Mouse (Mus musculus) cerebellum, adult 9-10 months (tissue): ENCODE measurements around the gene 2610001J05Rik.
"Not testable (repeated sequence)": the region's sequence is repeated elsewhere in the genome, so short reads cannot be mapped to it uniquely, and the experiment has no call there.

Source experiments
- DNase-seq: peaks from one replicate; pipeline ENCODE4 v3.0.0; 2022

Gene 2610001J05Rik

DNA sequence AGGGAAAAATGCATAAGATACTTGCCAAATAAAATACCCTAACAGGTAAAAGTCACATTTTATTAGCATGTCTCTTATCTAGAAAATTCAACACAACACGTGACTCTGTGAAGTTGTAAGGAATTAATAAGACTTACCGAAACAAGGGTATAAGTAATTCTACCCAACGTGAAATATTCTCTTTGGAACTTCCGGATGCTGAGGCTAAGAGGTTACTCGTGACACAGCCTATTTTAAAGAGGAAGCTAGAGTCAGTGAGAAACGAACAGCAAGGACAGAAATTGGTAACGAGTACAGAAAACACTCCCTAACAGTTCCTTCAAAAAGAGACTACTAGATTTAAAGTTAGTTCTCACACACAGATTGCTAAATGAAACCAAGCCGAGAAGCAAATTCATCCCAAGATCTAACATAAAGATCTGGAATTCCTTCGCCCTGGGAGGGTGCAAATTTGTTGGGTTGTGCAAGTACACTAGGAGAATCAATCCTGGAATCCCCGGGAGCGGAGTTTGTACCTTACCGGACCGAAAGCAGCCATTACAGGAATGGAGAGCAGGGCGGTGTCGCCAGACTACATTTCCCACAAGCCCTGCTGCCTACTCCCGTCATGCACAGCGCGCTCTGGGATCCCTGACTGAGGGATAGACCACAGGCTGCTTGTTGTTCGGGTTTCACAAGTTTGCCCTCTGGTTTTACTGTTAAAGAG lies at the start of gene 2610001J05Rik:
Gene 2610001J05Rik, minus strand, starts transcription at position 600 of the 706 bp plus-strand sequence.
- DNase-seq: peak; percentile 93

DNA sequence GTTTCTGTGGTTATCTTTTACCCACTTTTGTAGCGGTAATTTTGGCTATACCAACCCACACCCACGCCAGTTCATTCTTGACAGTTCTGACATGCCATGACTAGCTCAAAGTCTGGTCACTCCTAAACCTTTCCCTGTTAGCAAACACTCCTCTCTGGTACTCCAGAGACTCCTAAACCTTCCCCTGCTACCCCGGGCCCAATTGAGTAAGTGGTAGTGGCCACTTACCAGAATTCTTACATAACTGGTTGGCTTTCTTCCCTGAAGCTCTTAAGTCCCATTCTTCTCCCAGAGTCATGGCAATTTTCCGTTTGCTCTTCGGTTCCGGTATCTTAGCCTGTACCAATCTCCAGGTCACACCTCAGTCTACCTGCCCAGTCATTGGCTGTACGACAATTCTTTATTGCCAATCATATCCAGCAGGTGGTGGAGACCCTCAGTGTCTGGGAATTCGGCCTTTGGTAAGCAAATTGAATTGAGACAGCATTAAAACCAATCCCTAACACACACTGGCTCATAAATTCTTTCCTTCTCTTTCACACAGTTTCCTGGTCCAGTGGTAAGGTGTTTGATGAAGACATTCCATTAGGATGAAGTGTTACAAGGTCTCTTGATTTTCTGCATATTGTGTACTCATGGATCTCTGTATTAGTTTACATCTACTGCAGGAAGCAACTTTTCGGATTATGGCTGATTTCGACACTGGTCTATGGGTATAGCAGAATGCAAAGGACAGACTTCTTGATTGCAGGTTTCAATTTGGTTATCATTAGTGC lies 38.6 kb upstream of the 2610001J05Rik start:
- no peak for DNase-seq

DNA sequence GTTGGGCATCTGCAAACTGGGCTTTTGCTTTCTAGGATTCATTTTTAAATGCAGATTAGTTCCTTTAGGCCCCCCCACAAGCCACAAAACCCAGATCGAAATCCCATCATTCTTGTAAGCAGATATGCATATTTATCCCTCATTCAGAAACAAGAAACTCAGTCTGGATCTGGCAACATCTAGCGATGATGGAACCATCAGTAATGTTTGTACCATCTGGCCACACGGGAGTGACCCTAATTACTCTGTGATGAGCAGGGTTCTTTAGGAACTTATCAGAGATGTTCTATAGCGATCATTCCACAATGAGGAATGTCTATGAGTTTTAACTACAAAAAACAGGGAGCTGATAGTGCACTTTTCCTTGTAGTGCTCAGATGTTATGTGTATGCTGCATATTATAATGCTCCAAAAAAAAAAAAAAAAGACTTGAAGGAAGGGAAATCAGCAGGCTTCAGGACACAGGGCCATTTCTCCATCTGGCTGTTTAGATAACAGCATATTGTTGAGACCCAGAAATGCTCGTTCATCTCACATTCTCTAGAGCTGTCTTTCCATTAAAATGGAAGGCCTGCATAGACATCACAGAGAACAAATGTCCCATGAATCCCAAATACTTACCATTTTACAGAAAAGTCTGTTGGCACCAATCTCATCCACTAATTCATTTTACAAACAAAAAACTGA lies 31.8 kb upstream of the 2610001J05Rik start:
- peak; percentile 80 for DNase-seq

DNA sequence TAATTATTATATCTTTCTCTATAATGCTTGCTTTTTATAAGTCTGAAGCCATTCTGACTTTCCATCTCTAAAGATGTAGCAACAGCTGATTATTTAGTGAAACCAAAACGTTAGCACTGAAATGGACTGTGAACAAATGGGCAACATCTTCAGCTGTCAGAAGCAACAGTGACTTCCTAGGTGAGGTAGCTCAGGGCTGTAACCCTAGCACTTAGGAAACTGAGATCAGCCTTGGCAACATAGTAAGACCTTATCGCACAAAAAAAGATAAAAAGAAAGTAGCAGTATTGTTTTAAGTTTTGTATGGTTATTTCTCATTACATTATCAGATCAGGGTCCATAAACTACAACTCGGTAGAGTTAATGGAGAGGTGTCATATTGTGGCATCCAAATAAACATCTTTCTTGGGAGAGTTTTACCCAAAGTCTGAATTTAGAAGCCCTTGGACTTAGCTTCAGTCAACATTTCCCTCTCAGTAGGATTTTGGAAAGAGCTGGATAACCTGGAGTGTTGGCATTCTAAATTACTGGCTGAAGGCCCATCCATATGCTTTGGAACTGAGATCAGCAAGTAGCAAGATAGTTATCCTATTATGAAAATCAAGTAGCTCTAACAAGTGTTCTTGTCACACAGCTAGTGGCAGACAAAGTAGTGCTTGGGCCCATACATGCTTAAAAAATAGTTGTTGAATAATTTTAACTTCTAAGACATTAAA lies 13.7 kb upstream of the 2610001J05Rik start:
- DNase-seq: peak; percentile 97

DNA sequence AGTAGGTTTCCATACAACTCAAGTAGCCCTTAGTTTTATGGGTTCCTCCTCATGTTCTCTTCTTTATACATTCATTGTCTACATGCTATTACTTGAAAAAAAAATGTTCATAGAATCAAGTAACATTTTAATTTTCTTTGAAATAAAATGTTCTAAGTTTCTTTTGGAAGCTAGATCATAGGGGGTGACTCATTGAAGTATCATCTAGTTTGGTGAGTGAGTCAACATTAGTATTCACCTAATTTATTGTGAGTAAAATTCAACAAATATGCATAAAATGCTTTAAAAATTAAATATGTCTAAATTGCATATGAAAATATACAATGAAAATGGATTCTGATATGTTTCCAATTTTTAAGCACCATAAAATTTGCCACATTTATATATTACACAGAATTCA lies 11.6 kb upstream of the 2610001J05Rik start:
- DNase-seq: no peak

DNA sequence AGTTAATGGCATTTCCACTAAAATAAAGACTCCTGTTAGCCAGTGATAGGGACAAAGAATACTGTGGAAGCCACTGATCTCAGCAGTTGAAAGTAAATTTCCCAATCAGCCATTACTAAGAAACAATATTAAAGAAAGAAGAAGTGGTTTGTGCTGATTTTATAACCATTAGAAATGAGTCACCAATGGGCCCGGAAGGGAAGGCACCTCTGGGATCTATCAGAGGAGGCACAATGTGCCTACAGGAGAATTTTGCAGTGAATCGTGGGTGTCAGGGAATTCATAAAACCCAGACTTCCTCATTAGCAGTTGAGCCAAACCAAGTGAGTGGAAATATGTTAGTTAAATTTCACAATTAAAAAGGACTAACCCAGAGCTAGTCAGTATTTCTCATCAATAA lies 2.6 kb upstream of the 2610001J05Rik start:
- no peak for DNase-seq

DNA sequence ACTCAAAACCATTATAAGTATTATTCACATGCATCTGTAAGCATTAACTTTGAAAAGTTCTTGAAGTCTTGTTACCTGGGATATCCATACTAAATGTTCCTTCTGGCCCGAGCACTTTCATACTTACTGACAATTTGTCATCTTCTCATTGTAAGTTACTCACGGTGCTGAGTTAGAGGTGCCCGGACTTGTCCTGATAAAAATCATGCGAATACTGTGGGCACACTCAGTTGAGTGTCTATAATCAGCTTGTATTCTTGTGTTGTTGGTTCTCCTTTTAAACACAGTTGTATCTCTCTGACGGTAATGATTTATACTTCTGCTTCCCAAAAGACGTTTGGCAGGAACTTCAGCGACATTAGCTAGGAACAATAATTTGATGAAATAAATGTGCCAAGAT lies 758 bp upstream of the 2610001J05Rik start:
- no peak for DNase-seq

DNA sequence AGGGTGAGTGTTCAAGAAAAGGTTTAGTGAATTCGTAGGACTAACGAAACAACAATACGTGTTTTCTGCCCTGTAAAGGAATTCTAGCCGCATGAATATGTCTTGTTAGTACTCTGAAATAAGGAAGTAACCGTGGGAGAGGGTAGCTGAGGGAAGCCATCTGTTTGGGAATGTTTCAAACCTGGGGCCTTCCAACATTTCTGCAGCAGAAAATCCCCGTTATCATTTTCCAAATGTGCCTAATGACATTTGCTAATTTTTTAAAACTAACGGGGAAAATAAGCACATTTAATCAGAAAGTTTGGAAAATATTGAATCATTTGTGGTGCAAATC lies 274 bp upstream of the 2610001J05Rik start:
- DNase-seq: no peak

DNA sequence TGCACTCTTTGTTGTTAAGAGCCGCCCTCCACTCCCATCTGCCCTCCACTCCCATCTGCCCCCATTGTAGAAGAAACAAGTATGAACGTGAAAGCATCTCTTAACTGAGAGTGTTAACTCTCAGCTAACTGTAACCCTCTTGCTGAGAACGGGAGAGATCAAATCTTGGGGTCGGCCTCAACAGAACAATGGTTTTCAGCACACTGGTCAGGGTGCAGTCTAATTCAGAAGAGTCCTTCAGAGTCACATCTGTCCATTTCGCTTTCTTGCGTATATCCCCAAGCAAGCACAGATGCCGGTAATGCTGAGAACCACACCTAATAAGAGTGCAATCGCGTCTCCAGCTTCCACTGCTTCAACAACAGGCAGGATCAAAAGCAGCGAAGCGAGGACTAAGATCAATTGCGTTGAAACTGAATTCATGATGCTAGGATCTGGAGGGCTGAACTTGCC lies 1.0 kb downstream of the 2610001J05Rik start:
- DNase-seq: peak; percentile 34

DNA sequence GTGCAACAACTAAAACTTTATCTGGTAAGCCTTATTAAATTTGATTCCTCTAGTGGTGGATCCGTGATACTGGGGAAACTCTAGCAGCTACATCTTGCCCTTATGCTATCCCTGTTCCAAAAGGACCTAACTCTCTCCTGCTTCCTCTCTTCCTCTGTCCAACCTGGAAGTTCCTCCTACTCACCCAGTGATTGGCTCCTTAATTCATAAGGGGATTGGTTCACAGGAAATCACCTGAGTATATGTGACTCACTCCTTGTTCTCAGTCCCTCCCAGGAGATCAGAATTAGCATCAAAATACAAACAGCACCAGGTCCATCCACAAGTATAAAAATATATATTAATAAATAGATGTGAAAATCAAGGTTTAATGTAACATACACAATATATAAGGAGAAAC lies 10.7 kb downstream of the 2610001J05Rik start:
- DNase-seq: no peak

DNA sequence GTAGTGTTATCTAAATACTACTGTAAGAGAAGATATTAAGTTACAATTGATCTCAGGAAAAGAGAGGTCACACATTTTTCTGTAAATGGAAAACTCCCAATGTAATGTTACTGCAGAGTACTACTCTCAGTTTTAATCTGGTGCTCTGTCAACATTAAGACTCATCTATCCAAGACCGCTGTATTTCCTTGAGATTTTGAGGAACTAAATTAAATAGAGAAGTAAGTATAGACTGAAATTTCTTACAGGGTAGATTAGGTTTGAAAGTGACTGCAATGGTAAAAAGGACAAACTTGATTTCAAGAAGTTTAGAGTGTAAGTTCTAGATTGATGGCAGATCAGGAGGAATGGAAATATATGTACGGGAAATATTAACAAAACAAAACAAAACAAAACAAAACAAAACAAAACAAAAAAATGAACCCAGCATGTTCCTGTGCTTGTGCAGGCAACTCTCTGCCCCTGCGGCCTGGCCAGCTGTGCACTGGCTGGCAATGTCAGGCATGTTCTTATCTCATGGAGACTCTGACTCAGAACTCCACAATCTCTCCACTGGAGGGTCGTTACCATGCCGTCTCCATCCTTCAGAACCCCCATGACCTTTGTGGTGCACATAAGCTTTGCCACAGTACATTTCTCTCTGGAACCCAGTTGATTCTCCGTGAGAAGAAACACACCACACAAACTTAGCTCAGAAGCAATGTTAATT lies 11.3 kb downstream of the 2610001J05Rik start:
- DNase-seq: no peak

DNA sequence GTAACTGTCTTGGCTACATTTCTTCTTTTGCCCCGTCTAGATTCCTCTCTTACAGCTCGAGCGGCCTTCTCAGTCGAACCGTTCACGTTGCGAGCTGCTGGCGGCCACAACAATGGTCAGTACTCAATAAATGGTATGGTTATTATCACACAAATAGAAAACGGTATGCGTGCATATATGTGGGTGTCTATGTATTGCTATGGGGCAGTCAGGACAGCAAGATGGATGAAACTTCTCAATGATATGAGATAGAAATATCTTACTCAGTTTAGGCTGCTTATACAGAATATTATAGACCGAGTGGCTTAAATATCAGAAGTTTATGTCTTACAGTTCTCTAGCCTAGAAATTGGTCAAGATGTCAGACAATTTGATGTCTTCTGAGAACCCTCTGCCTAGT lies 17.1 kb downstream of the 2610001J05Rik start:
- DNase-seq: no peak

DNA sequence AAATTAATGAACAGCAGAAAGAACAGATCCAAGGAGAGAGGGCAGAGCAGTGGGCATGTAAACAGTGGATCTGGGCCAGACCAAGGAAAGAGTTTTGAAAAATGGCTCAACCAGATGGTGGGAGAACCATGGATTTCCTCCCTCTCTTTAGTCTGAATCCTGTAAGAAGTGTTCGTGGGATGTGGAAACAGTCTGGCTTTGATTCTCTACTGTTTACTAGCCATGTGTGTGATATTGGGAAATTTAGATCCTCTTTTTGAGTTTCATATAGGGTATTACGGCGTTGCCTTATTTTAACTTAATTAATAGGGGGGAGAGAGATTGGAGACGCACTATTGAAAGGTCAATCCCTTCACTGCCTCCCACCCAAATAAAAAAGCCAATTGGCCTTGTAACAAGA lies 18.1 kb downstream of the 2610001J05Rik start:
- no peak for DNase-seq

DNA sequence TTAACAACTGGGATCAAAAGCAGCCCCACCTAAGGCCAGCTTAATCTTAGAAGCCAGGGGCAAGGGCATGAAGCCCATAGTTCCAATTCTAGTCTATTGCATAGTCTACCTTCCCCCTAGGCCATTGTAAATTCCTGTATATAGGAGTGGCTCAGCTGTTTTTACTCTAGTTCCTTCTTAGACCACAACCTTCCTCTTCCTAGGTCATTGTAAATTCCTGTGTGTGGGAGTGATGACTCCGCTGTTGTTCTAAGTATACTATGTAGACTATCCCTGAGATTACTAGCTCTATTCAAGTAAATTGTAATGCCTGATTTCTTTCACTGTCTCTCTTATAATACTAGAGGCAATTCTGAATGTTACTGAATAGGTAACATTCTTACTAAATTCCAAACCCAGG lies 25.3 kb downstream of the 2610001J05Rik start:
- not testable (repeated sequence) for DNase-seq

DNA sequence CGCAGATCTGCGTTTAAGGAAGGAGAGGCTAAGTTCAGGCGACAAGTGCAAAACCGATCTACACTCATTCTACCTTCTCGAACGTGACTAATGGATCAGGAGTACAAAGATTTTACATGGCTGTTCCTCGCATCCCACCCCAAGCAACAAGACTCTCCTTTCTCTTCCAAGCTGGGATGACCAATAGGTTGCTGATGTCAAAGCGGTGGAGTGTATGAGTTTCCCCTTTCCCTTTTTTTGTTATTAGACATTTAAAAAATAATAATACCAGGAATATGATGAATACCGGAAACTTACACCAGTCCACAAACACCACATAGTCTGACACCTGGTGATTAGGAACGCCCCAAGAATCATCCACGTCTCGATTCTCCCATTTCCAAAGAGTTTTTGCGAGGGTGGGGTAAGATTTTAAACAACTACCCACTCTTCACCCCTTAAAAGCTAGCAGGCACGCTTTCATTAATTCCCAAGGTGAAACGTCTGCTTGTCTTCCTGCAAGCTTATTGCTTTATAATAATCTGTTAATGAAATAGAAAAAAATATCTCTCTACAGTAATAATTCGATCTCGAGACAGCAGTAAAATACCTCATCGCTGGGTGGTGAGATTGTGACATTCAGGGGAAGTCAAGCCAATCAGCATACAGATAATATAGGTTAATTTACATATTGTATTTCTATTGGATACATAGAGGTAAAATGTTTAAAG lies 31.8 kb downstream of the 2610001J05Rik start, which contains the start of gene Gpr85:
Gene Gpr85, minus strand, starts transcription at position 598 of the 710 bp plus-strand sequence.
- peak; percentile 75 for DNase-seq

DNA sequence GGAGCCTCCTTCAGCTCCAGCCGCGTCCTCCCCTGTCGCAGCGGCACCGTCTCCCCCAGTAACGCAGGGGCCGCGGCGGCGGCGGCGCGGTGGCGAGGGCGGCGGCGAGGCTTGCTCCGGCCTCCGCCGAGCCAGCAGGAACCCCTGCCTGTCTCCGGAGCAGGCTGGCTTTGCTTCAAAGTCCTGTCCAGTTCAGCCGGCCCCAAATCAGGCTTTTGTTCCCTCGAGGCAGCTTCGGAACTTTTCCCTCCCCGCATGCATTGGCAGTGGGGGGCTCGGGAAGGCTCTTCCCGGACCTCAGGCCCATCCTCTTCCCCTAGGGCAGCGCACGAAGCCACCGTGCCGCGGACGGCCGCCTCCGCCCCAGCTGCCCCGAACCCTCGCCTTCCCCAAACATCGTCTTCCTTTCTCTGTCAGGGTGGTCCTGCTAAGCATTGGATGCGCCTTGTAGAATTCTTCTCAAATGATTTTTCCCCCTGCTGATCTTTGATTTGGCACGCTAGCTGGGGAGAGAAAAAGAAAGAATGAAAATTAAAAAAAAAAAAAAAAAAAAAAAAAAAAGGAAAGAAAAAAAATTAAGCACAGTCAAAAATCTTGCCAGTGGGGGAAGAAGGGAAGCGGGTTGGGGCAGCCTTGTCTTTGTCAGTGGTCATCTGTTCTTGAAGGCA lies 32.5 kb downstream of the 2610001J05Rik start:
- peak; percentile 86 for DNase-seq

DNA sequence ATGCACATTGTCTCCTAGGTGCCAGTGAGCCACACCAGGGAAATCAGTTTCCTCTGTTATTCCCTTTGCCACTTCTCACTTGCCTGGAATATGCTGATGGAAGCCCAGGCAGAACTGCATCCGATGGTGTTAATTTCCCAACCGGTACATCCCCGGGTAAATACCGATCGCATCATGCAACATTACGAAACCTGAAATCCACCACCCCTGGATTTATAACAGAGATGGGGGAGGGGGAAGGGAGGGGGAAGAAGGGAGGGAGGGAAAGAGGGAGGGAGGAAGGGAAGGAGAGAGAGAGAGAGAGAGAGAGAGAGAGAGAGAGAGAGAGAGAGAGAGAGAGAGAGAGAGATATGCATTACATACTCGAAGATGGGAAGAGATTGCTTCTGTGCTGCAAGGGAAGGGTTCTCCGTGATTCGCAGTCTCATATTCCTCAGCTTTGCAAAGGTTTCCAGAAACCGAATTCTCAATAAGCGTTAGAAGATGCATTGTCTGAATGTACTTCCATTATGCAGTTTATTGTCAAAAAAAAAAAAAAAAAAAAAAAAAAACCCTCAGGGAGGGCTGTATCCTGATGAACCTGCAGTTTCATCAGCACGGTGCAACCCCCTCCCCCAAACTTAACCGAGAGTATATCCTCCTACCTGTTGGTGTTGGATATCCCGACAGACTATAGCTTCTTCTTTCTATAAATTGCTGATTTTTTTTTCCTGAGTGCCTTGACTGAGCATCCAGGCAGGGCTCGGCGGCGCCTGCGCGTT lies 33.2 kb downstream of the 2610001J05Rik start:
- DNase-seq: peak; percentile 73

DNA sequence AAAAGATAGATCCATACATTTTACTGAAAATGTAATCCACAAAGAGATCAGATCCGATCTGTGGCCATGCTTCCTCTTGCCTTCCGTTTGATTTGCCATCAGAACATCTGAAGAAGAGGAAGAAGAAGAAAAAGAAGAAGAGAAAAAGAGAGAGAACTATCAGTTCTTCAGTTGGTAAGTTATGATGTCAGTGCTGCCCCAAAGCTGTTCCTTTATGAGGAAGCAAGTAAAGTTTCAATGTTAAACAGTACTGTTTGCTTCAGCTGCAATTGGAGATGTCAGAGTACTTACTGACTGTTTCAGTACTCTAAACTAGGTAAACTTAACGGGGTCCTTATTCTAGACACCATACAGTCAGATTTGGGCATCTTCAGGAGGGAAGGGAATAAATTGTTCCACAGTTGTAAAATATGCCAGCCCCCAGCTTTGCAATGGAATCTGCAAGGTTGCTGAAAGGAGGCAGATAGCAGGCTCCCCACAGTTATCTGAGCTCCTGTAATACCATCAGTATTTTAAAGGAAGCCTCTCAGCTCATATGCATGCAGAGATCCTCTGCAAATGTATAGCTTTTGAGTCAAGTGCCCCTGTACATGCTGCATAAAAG lies 34.2 kb downstream of the 2610001J05Rik start:
- peak; percentile 57 for DNase-seq

DNA sequence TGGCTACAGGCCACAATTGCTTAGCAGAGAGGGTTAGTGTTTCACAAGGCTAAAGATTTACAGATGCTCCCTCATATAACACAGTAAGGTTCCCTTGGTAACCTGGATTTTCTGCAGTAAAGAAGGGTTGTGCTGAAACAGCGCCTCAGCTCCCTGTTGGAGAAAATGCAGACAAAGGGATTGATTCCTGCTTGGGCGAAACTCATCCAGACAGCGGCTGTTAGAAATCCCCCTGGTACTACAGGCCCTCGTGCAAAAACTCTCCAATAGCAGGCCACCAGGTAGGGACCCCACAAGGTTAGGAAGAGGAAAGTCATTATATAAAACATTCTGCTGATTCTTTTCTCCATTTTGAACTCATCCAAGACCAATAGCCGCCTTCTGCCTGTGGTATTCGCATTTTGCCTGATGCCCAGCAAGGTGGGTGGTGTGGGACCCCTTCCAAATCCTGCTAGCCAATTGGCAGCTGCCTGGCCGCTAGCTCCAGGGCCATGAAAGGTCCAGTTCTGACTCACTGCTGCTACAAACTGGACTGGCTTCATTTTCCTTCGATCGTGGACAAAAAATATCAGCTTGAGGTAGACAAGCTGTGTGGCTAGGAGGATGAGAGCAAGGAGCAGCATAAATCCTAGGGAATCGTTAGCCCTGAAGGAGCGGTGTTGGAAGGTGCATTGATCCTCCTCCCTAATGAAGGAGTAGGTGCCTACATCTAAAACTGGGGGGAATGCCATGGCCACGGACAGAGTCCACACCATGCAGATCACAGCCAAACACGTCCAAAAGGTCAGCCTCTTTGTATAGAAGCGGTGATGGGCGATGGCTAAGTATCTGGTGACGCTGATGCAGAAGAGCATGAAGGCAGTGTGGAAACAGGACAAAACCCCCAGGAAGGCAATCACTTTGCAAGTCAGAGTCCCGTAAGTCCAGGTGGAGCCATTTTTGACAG lies 35.3 kb downstream of the 2610001J05Rik start:
- peak; percentile 88 for DNase-seq
